Mouse (Mus musculus) spleen, postnatal 14 days (tissue): Measurements from ENCODE around the gene Hmox1.

Experiments used
- DNase-seq, 2 experiments: peaks; one replicate each; pipeline ENCODE4 v3.0.0; 2021 to 2022; ENCODE audit warnings: low spot score in 2 of 2

The Hmox1 gene

GRCm38 (mm10) chr8:75093399-75094156 is at the start of gene Hmox1:
Gene Hmox1, plus strand, starts transcription at chr8:75093621.
- peak; percentile 52 to 66 for DNase-seq

DNA sequence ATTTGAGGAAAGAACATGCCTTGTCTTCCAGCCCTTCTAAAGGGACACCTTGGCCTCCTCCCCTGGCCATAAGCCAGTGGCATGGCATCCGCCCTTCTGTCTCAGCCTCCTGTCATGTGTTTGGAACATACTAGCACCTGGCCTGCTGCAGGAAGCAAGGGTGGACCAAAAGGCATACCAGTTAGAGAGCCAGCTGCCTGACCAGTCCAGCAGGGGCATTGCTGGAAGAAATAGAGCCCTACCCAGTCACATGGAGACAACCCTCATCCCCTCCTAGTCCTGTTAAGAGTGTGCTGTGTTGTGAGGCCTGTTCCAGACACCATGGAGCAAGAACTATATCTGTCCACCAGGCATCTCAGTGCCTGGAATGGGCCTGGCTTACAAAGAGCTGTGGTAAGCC is 47.1 kb upstream of the Hmox1 start:
- no peak for DNase-seq

- no peak for DNase-seq
These were observed 45.6 kb upstream of the Hmox1 start for GRCm38 (mm10) chr8:75047784-75048183.

DNA sequence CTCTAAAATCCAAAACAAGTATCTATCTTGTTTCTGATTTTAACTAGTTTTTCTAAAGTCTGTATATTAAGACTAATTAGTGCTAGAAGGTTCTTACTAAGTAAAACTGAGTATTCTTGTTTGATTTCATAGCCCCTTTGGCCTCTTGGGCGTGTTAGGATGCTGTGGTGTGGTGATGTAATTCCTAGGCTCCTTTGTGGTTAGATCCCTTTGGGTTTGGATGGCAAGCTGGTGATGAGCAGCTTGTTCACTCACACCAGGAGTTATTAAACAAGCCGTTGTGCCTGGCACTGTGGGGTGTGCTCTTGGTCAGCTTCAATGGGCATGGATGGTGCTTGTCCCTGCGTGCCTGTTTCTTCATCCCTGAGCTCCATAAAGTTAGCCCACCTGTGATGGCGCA is 40.1 kb upstream of the Hmox1 start:
- no peak for DNase-seq

DNA sequence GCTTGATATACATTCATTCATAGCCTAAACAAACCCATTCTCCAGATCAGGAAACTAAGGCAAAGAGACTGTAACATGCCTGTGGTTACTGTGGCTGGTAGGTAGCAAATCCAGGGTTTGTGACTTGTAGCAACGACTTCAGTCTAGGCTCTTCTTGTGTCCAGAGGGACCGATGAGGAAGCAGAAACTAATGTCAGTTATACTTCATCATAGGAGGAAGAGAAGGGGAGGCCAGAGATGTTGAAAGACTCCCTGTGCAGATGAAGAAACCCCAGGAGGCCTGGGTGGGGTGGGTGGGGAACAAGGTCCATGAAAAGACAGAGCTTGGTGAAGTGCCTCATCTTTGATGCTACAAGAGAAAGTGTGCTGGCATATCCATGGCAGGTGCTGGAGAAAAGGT is 37.7 kb upstream of the Hmox1 start:
- no peak for DNase-seq

- no peak for DNase-seq
These were observed 33.4 kb upstream of the Hmox1 start for GRCm38 (mm10) chr8:75060022-75060421.

- no peak for DNase-seq
These were observed 32.6 kb upstream of the Hmox1 start for GRCm38 (mm10) chr8:75060815-75061214.

GRCm38 (mm10) chr8:75063290-75063689 is 30.1 kb upstream of the Hmox1 start:
- DNase-seq = no peak

- no peak for DNase-seq
These were observed 28.6 kb upstream of the Hmox1 start for GRCm38 (mm10) chr8:75064790-75065189.

GRCm38 (mm10) chr8:75067287-75067686 is 26.1 kb upstream of the Hmox1 start:
- DNase-seq = no peak

GRCm38 (mm10) chr8:75070297-75070696 is 23.1 kb upstream of the Hmox1 start:
- no peak for DNase-seq

- DNase-seq = peak; percentile 53 to 69
These were observed 21.6 kb upstream of the Hmox1 start for GRCm38 (mm10) chr8:75071627-75072346.

GRCm38 (mm10) chr8:75074876-75075275 is 18.5 kb upstream of the Hmox1 start:
- DNase-seq = no peak

DNA sequence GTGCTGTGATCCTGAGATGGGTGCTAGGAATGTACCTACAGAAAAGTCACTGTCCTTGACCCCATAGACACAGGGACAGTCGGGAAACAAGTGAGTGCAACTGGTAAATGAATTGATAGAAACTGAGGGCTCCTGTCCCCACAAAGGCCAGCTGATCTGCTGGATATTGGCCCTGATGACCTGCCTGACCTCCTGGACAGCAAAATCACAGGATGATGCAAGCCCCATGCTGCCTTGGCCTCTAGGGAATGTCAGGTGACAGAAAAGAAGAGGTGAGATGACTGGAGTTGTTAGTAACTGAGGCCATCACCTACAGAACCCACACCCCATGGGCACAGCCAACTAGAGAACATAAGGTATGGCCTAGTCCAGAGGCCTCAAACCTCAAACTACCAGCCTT is 15.2 kb upstream of the Hmox1 start:
- no peak for DNase-seq

DNA sequence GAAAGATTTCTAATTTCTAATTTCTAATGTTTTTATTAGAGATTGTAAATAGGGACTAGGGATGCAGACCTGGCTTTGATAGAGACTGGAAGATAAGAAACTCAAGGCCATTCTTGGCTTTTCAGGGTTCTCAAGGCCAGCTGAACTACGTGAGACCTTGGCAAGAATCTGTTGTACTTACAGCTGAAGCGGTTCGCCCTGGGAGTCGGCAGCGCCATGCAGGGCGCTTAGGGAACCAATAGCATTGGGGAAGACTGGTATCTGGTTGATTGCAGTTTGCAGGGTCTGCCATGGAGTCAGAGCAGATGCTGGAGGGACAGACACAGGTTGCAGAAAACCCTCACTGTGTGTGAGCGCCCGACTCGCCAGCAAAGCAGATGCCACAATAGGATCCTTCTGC is 14.6 kb upstream of the Hmox1 start:
- DNase-seq = no peak

DNA sequence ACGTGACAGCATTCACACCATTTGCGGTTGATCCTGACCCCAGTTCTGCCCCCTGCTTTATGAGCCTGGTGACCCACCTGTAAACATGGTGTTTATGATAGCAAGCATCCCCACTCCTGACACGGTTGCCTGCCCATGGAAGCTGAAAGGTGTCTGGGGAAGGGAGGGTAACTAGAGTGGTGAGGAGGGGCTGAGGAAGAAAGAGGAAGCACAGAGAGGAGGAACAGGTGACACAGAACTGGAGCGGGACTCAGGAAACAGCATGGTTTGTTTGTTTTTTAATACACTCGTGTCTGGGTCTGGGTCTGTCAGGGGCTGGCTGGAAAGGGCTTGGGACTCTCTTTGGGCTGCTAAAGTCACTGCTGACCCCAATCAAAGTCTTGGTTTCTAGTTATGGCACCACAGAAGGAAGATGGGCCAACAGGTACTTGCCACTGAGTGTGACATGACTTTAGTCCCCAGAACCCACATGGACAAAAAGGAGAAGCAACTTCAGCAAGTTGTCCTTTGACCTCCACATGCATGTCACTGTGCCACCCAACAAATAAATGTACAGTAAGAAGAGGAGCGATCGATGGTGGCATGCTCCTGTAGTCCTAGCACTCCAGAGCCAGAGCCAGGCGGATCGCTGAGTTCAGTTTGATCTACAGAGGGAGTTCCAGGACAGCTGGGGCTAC is 11.9 kb upstream of the Hmox1 start:
- no peak for DNase-seq

- no peak for DNase-seq
These were observed 11.1 kb upstream of the Hmox1 start for GRCm38 (mm10) chr8:75082181-75082805.

GRCm38 (mm10) chr8:75083846-75084245 is 9.6 kb upstream of the Hmox1 start:
- DNase-seq = peak; percentile 78 to 84

- DNase-seq = no peak
These were observed 8.9 kb upstream of the Hmox1 start for GRCm38 (mm10) chr8:75084382-75085064.

GRCm38 (mm10) chr8:75086002-75086401 is 7.4 kb upstream of the Hmox1 start:
- DNase-seq = no peak

DNA sequence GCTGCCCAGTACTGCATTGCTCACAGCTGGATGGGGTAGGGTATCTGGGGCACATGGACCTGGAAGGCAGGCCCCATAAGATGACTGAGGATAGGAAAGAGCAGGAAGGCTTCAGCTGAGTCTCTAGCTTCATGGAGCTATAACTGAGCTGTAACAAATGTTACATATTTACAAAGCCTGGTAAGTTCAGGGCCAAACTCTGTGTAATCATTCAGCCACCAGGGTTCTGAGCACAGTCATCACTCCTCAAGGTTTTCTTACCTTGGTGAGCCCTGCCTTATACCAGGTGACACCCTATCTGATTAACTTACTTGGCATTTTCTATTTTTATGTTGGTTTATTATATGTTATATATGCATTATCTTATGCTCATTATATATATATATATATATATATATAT is 6.3 kb upstream of the Hmox1 start:
- DNase-seq = no peak
